Mouse (Mus musculus) fibroblast of lung, adult 2 months (primary cell): ENCODE results near the gene Rgcc.

Experiments
- DNase-seq: peaks from one replicate; pipeline ENCODE4 v3.0.0-alpha.2; 2011; ENCODE audit warnings: low read depth

Gene Rgcc

GRCm38 (mm10) chr14:79278927-79279326 is 22.5 kb downstream of the Rgcc start:
- DNase-seq: no peak

GRCm38 (mm10) chr14:79277922-79278321 is 23.5 kb downstream of the Rgcc start:
- no peak for DNase-seq

GRCm38 (mm10) chr14:79275870-79276395 is 25.5 kb downstream of the Rgcc start:
- DNase-seq: no peak

GRCm38 (mm10) chr14:79275441-79275840 is 26.0 kb downstream of the Rgcc start:
- no peak for DNase-seq

GRCm38 (mm10) chr14:79273697-79274477 is 27.6 kb downstream of the Rgcc start:
- no peak for DNase-seq

GRCm38 (mm10) chr14:79272991-79273390 is 28.5 kb downstream of the Rgcc start:
- DNase-seq: no peak

- DNase-seq: no peak
Observed at GRCm38 (mm10) chr14:79272188-79272694, 29.2 kb downstream of the Rgcc start.

GRCm38 (mm10) chr14:79269551-79269950 is 31.9 kb downstream of the Rgcc start:
- no peak for DNase-seq

GRCm38 (mm10) chr14:79267878-79268277 is 33.6 kb downstream of the Rgcc start:
- DNase-seq: no peak

GRCm38 (mm10) chr14:79267382-79267781 is 34.1 kb downstream of the Rgcc start:
- DNase-seq: no peak

- no peak for DNase-seq
Observed at GRCm38 (mm10) chr14:79266408-79266807, 35.0 kb downstream of the Rgcc start.

GRCm38 (mm10) chr14:79265738-79266137 is 35.7 kb downstream of the Rgcc start:
- no peak for DNase-seq

- DNase-seq: no peak
Observed at GRCm38 (mm10) chr14:79263321-79263720, 38.1 kb downstream of the Rgcc start.

GRCm38 (mm10) chr14:79262677-79263076 is 38.8 kb downstream of the Rgcc start:
- peak; percentile 27 for DNase-seq

- no peak for DNase-seq
Observed at GRCm38 (mm10) chr14:79259062-79259779, 42.2 kb downstream of the Rgcc start.

GRCm38 (mm10) chr14:79256656-79257055 is 44.8 kb downstream of the Rgcc start:
- DNase-seq: no peak

GRCm38 (mm10) chr14:79255786-79256185 is 45.7 kb downstream of the Rgcc start:
- DNase-seq: no peak

- DNase-seq: no peak
Observed at GRCm38 (mm10) chr14:79251727-79252285, 49.6 kb downstream of the Rgcc start.

GRCm38 (mm10) chr14:79244571-79244970 is 56.9 kb downstream of the Rgcc start:
- no peak for DNase-seq

GRCm38 (mm10) chr14:79243038-79243883 is 58.2 kb downstream of the Rgcc start:
- no peak for DNase-seq

- no peak for DNase-seq
Observed at GRCm38 (mm10) chr14:79242386-79242720, 59.1 kb downstream of the Rgcc start.
